18 mouse cellular contexts compared by ENCODE assay signal in genomic region chr14:115339084-115339483, GRCm38 (mm10).
DNase-seq lines count a peak whose midpoint lies in the region; ATAC-seq lines count a peak whose summit lies in the region.
"Had no signal": no experiment of that assay in that cellular context is flagged by ENCODE, and none has a peak within 500 bp of the region (broad histone marks: within the 10 kb centered on the region; RNA-seq: fewer than 3 reads in every experiment).

No protein-coding gene starts in this region.

- H3K36me3 ChIP-seq in limb, embryonic 11.5 days (ENCODE audit: control insufficient read depth, insufficient read depth, low read length): no peaks in the 10 kb centered on the region
- H3K36me3 ChIP-seq in limb, embryonic 10.5 days: no peaks in the 10 kb centered on the region
- H3K36me3 ChIP-seq: intestine, embryonic 15.5 days; liver, embryonic 15.5 days; neural tube, embryonic 12.5 days; stomach, embryonic 15.5 days had no signal

- peak; percentile 7 for DNase-seq in embryo, embryonic 11 days
- no peak for DNase-seq in embryo, embryonic 10 days (ENCODE audit: low spot score)
- DNase-seq in limb, embryonic 11.5 days (ENCODE audit: low spot score): peak; percentile 20
- DNase-seq in limb, embryonic 10.5 days (ENCODE audit: low spot score): no peak
- DNase-seq in MEL-GATA-1-ER (ENCODE audit: extremely low read depth, low read depth): peak; percentile 0
- DNase-seq in right cerebral cortex, postnatal 4 days: no peak
- DNase-seq in right cerebral cortex, postnatal 36 days (ENCODE audit: low spot score in 2 of 2): no peak
- DNase-seq: adrenal gland, postnatal 36 days; cerebellum, adult 11-12 months; lung, postnatal 4 days; thymus, postnatal 36 days had no signal

- H3K9ac ChIP-seq in limb, embryonic 11.5 days (ENCODE audit: low read length): no peak overlapping the region
- H3K9ac ChIP-seq: intestine, embryonic 15.5 days; liver, embryonic 15.5 days; neural tube, embryonic 12.5 days; stomach, embryonic 15.5 days had no signal

- H3K27ac ChIP-seq in limb, embryonic 11.5 days (replicated peaks; ENCODE audit: low read depth, low read length): no peak overlapping the region
- H3K27ac ChIP-seq in limb, embryonic 10.5 days: no peak overlapping the region
- H3K27ac ChIP-seq: intestine, embryonic 15.5 days; liver, embryonic 15.5 days; neural tube, embryonic 12.5 days; stomach, embryonic 15.5 days had no signal

- no peak overlapping the region for H3K4me2 ChIP-seq in limb, embryonic 11.5 days (ENCODE audit: low read depth, severe bottlenecking)
- H3K4me2 ChIP-seq: intestine, embryonic 15.5 days; liver, embryonic 15.5 days; neural tube, embryonic 12.5 days; stomach, embryonic 15.5 days had no signal

- WGBS in limb, embryonic 11.5 days: 77% methylated on average over 3 of the region's 3 CpGs
- WGBS in limb, embryonic 10.5 days: 74% methylated on average over 3 of the region's 3 CpGs

- ATAC-seq in limb, embryonic 11.5 days (ENCODE audit: insufficient number of reproducible peaks, low FRiP score, low TSS enrichment, low read depth): no peak
- ATAC-seq in megakaryocyte progenitor cell, adult 5-6 weeks (replicated peaks; ENCODE audit: poor library complexity): peak; percentile 64
- ATAC-seq: activated CD4-positive, CD25-positive, alpha-beta regulatory T cell, adult 4 months; intestine, embryonic 15.5 days; midbrain, embryonic 16.5 days had no signal

- no peaks in the 10 kb centered on the region for H3K27me3 ChIP-seq in limb, embryonic 11.5 days (ENCODE audit: control insufficient read depth, insufficient read depth, low read length)
- H3K27me3 ChIP-seq in limb, embryonic 10.5 days (ENCODE audit: low read depth, poor library complexity, severe bottlenecking): no peaks in the 10 kb centered on the region
- H3K27me3 ChIP-seq: intestine, embryonic 15.5 days; liver, embryonic 15.5 days; neural tube, embryonic 12.5 days; stomach, embryonic 15.5 days had no signal

- H3K4me1 ChIP-seq in limb, embryonic 11.5 days (ENCODE audit: control insufficient read depth, insufficient read depth, low read length): no peaks in the 10 kb centered on the region
- H3K4me1 ChIP-seq in limb, embryonic 10.5 days: 0 out of 2 replicates have a peak, but pooled peaks cover 9% of the 10 kb centered on the region
- H3K4me1 ChIP-seq: intestine, embryonic 15.5 days; liver, embryonic 15.5 days; neural tube, embryonic 12.5 days; stomach, embryonic 15.5 days had no signal

- H3K4me3 ChIP-seq in limb, embryonic 11.5 days (ENCODE audit: low read depth, low read length): no peak overlapping the region
- no peak overlapping the region for H3K4me3 ChIP-seq in limb, embryonic 10.5 days
- H3K4me3 ChIP-seq: intestine, embryonic 15.5 days; liver, embryonic 15.5 days; neural tube, embryonic 12.5 days; stomach, embryonic 15.5 days had no signal

- no peaks in the 10 kb centered on the region for H3K9me3 ChIP-seq in limb, embryonic 11.5 days (ENCODE audit: control insufficient read depth, low read length)
- H3K9me3 ChIP-seq in limb, embryonic 10.5 days (replicated peaks): no peaks in the 10 kb centered on the region
- H3K9me3 ChIP-seq: intestine, embryonic 15.5 days; liver, embryonic 15.5 days; neural tube, embryonic 12.5 days; stomach, embryonic 15.5 days had no signal

Comparison
In these comparisons a context has a peak if more than half of its experiments do, and no peak if none do; other contexts are left out.
1. DNase-seq: peak in embryo, embryonic 11 days (single experiment), limb, embryonic 11.5 days (single experiment) and MEL-GATA-1-ER (single experiment); none in embryo, embryonic 10 days (single experiment), limb, embryonic 10.5 days (single experiment), right cerebral cortex, postnatal 4 days (single experiment) and right cerebral cortex, postnatal 36 days (0 of 2).